Comparison of ENCODE assay signal across 8 mouse cellular contexts in the genomic region with DNA sequence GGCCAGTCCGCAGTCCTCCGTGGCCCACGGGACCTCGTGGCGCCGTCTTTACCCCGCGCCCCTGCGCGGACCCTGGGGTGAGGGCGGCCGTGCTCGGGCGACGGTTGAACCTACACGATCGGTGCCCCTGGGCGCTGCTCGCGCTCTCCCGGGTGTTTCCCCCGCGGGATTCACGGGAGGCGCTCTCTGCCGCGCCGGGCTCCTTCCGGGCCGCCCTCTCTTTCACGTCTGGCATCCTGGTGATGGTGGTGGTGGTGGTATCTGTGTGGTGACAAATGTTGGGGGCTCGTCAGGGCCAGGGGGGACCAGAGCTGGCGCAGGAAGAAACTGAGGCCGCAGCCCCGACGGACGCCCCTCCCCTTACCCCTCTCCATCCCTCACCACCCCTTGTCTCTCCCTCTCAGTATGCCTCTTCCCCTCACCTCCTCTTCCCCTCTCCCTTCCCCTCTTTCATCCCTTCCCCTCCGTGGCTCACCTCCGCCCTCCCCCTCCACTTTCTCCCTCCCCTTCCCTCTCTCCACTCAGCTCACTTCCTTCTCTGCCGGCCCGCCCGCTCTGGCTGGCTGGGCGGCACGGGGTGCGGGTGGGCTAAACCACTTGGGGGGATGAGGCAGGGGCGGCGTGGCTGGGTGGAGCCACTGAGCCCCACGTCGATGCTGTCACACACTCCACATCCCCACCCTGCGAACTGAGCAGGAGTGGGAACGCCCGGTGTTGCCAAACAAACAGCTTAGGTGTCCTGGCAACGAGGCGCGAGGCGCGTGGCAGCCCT. TPM values are rescaled to one million over a fixed set of nuclear protein-coding genes. Genes with fewer than 3 reads are reported as not detected.
DNase-seq lines count a peak whose midpoint lies in the region; ATAC-seq lines count a peak whose summit lies in the region.

Tcp11 (minus strand) TSS at position 595 of the 772 bp plus-strand sequence.

- H3K4me3 ChIP-seq in embryonic facial prominence, embryonic 11.5 days (ENCODE audit: low read depth, low read length): peak within 1 kb of the TSS; percentile 64
- H3K4me3 ChIP-seq in hindbrain, embryonic 14.5 days (replicated peaks; ENCODE audit: low read length): peak within 1 kb of the TSS; percentile 55
- peak within 1 kb of the TSS; percentile 57 for H3K4me3 ChIP-seq in liver, embryonic 15.5 days (replicated peaks)

- no peaks in the 10 kb centered on the region for H3K9me3 ChIP-seq in embryonic facial prominence, embryonic 11.5 days (replicated peaks; ENCODE audit: control insufficient read depth, low read length)
- H3K9me3 ChIP-seq in hindbrain, embryonic 14.5 days (ENCODE audit: control insufficient read depth, low read length): no peaks in the 10 kb centered on the region
- H3K9me3 ChIP-seq in liver, embryonic 15.5 days (replicated peaks): no peaks in the 10 kb centered on the region

- peak; percentile 89 for ATAC-seq in embryonic facial prominence, embryonic 11.5 days (replicated peaks; ENCODE audit: insufficient number of reproducible peaks, low FRiP score, low TSS enrichment, low read depth)
- ATAC-seq in hindbrain, embryonic 14.5 days (ENCODE audit: low FRiP score): peak; percentile 88
- ATAC-seq in liver, embryonic 15.5 days (ENCODE audit: insufficient read depth): peak; percentile 51

- H3K36me3 ChIP-seq in embryonic facial prominence, embryonic 11.5 days (replicated peaks; ENCODE audit: control insufficient read depth, insufficient read depth, low read depth, low read length): no peaks in the 10 kb centered on the region
- H3K36me3 ChIP-seq in hindbrain, embryonic 14.5 days (replicated peaks; ENCODE audit: control insufficient read depth, insufficient read depth): no peaks in the 10 kb centered on the region
- H3K36me3 ChIP-seq in liver, embryonic 15.5 days (replicated peaks): no peaks in the 10 kb centered on the region

- H3K9ac ChIP-seq in embryonic facial prominence, embryonic 11.5 days (replicated peaks; ENCODE audit: low read length): peak within 1 kb of the TSS; percentile 55
- H3K9ac ChIP-seq in hindbrain, embryonic 14.5 days: peak within 1 kb of the TSS; percentile 57
- H3K9ac ChIP-seq in liver, embryonic 15.5 days: peak within 1 kb of the TSS; percentile 43; the same call in 1 of the 2 replicates

- 2% methylated on average over 49 of the region's 57 CpGs for WGBS in embryonic facial prominence, embryonic 11.5 days
- 1% methylated on average over 53 of the region's 57 CpGs for whole genome bisulfite sequencing in hindbrain, embryonic 14.5 days
- 2% methylated on average over 56 of the region's 57 CpGs for WGBS in liver, embryonic 15.5 days (ENCODE audit: insufficient replicate concordance)

- no peaks in the 10 kb centered on the region for H3K27me3 ChIP-seq in embryonic facial prominence, embryonic 11.5 days (ENCODE audit: control insufficient read depth, insufficient read depth, low read length)
- H3K27me3 ChIP-seq in hindbrain, embryonic 14.5 days (ENCODE audit: control insufficient read depth, insufficient read depth, low read length): no peaks in the 10 kb centered on the region
- peaks cover 29% of the 10 kb centered on the region for H3K27me3 ChIP-seq in liver, embryonic 15.5 days

- H3K4me2 ChIP-seq in embryonic facial prominence, embryonic 11.5 days (ENCODE audit: low read depth, low read length): peak within 1 kb of the TSS; percentile 99
- H3K4me2 ChIP-seq in hindbrain, embryonic 14.5 days (replicated peaks): peak within 1 kb of the TSS; percentile 96
- H3K4me2 ChIP-seq in liver, embryonic 15.5 days: peak within 1 kb of the TSS; percentile 90

- H3K4me1 ChIP-seq in embryonic facial prominence, embryonic 11.5 days (ENCODE audit: control insufficient read depth, insufficient read depth, low read length): peaks cover 3% of the 10 kb centered on the region; the same call in 1 of the 2 replicates
- H3K4me1 ChIP-seq in hindbrain, embryonic 14.5 days (replicated peaks; ENCODE audit: control insufficient read depth, insufficient read depth, low read length): peaks cover 3% of the 10 kb centered on the region; the same call in 1 of the 2 replicates
- H3K4me1 ChIP-seq in liver, embryonic 15.5 days (replicated peaks): peaks cover 36% of the 10 kb centered on the region

- H3K27ac ChIP-seq in embryonic facial prominence, embryonic 11.5 days (replicated peaks; ENCODE audit: low read depth, low read length): no peak within 1 kb of the TSS
- H3K27ac ChIP-seq in hindbrain, embryonic 14.5 days: no peak within 1 kb of the TSS
- H3K27ac ChIP-seq in liver, embryonic 15.5 days (replicated peaks): no peak within 1 kb of the TSS

- peak; percentile 59 for DNase-seq in gastrocnemius, postnatal 25 days
- no peak for DNase-seq in gastrocnemius, adult 18-20 months (ENCODE audit: low spot score)
- peak; percentile 98 for DNase-seq in ES-CJ7 (ENCODE audit: low read depth, low spot score)
- peak; percentile 82 for DNase-seq in embryonic facial prominence, embryonic 11.5 days (ENCODE audit: low spot score)
- peak; percentile 72 for DNase-seq in hindbrain, embryonic 14.5 days (ENCODE audit: low spot score)
- peak; percentile 84 to 90 for DNase-seq in natural killer cell, adult 2 months (ENCODE audit: low spot score in 2 of 2)
- DNase-seq in thymus, postnatal 36 days: peak; percentile 84 to 92

RNA-seq across cellular contexts. Expression of gene Tcp11, which starts in this region (rescaled TPM):
- not detected for total RNA-seq in gastrocnemius, postnatal 25 days (2021)
- not detected for total RNA-seq in gastrocnemius, adult 18-20 months (2021)
- polyA plus RNA-seq in embryonic facial prominence, embryonic 11.5 days (2014; fragmentation: Nextera tagmentation; extraction: Ambion mirVana): 1.1 and 1.3 TPM in 2 replicates
- 0.94 and 1.6 TPM in 2 replicates for polyA plus RNA-seq in hindbrain, embryonic 14.5 days (2014; fragmentation: Nextera tagmentation; extraction: Ambion mirVana)
- polyA plus RNA-seq in liver, embryonic 15.5 days (2015; fragmentation: Nextera tagmentation; extraction: Ambion mirVana): 0.17 and 0.18 TPM in 2 replicates

Comparison
In these comparisons a context has a peak if more than half of its experiments do, and no peak if none do; other contexts are left out.
1. Peak in DNase-seq in gastrocnemius, postnatal 25 days; RNA of the gene not detected or under 1 TPM.
2. Peak in ATAC-seq, H3K4me3 ChIP-seq, H3K9ac ChIP-seq and H3K4me2 ChIP-seq in liver, embryonic 15.5 days; RNA of the gene not detected or under 1 TPM.